Mouse (Mus musculus): ENCODE data around the gene Eipr1. TPM values are rescaled to one million over a fixed set of nuclear protein-coding genes. Genes with fewer than 3 reads are reported as not detected.
A peak's percentile ranks its signal among the peaks of the same experiment; 100 is the strongest.
"Not testable (repeated sequence)": the region's sequence is repeated elsewhere in the genome, so short reads cannot be mapped to it uniquely, and the experiment has no call there.

The Eipr1 gene
- polyA plus RNA-seq, 1 experiment from 2014 or later: 79.2 TPM

GRCm38 (mm10) chr12:28903082-28903481, 151.5 kb downstream of the Eipr1 start:
- ATAC-seq (replicated peaks): no peak
- Histone ChIP-seq H3K4me2 (no peak overlapping the region), H3K9ac (no peak overlapping the region), H3K27me3 (replicated peaks) (no peaks in the 10 kb centered on the region), H3K4me3 (no peak overlapping the region), H3K9me3 (no peaks in the 10 kb centered on the region), H3K36me3 (replicated peaks) (no peaks in the 10 kb centered on the region), H3K4me1 (peaks cover 18% of the 10 kb centered on the region), H3K27ac (peak overlapping the region; percentile 21; the same call in 1 of the 2 replicates)
- WGBS: 90% methylated on average over 4 of the region's 4 CpGs

- H3K36me3 ChIP-seq (replicated peaks): no peaks in the 10 kb centered on the region
- no peaks in the 10 kb centered on the region for H3K27me3 ChIP-seq (replicated peaks)
- H3K9ac ChIP-seq: no peak overlapping the region
- 87% methylated on average over 6 of the region's 6 CpGs for WGBS
- H3K27ac ChIP-seq: no peak overlapping the region
- H3K4me3 ChIP-seq: no peak overlapping the region
- no peaks in the 10 kb centered on the region for H3K9me3 ChIP-seq
- ATAC-seq (replicated peaks): no peak
- no peak overlapping the region for H3K4me2 ChIP-seq
- peaks cover 22% of the 10 kb centered on the region for H3K4me1 ChIP-seq
Observed at GRCm38 (mm10) chr12:28905486-28905885, 153.9 kb downstream of the Eipr1 start.

- peak overlapping the region; percentile 82; the same call in 1 of the 2 replicates for H3K27ac ChIP-seq
- no peak for ATAC-seq (replicated peaks)
- no peak overlapping the region for H3K9ac ChIP-seq
- H3K4me1 ChIP-seq: peaks cover 22% of the 10 kb centered on the region
- no peak overlapping the region for H3K4me2 ChIP-seq
- H3K36me3 ChIP-seq (replicated peaks): no peaks in the 10 kb centered on the region
- H3K9me3 ChIP-seq: no peaks in the 10 kb centered on the region
- H3K27me3 ChIP-seq (replicated peaks): no peaks in the 10 kb centered on the region
- 88% methylated on average over 1 of the region's 1 CpGs for WGBS
- no peak overlapping the region for H3K4me3 ChIP-seq
Observed at GRCm38 (mm10) chr12:28906016-28906415, 154.4 kb downstream of the Eipr1 start.

GRCm38 (mm10) chr12:28906809-28907297, 155.2 kb downstream of the Eipr1 start:
- Histone ChIP-seq H3K9ac (no peak overlapping the region), H3K27me3 (replicated peaks) (no peaks in the 10 kb centered on the region)
- WGBS: 7% methylated on average over 7 of the region's 7 CpGs

GRCm38 (mm10) chr12:28907814-28908213, 156.2 kb downstream of the Eipr1 start:
- no peaks in the 10 kb centered on the region for H3K27me3 ChIP-seq (replicated peaks)
- peak overlapping the region; percentile 82 for H3K27ac ChIP-seq
- H3K4me3 ChIP-seq: no peak overlapping the region
- 22% methylated on average over 9 of the region's 9 CpGs for WGBS
- no peaks in the 10 kb centered on the region for H3K36me3 ChIP-seq (replicated peaks)
- no peaks in the 10 kb centered on the region for H3K9me3 ChIP-seq
- ATAC-seq (replicated peaks): no peak
- H3K9ac ChIP-seq: no peak overlapping the region
- H3K4me1 ChIP-seq: peaks cover 29% of the 10 kb centered on the region
- peak overlapping the region; percentile 13; the same call in 1 of the 2 replicates for H3K4me2 ChIP-seq

More at GRCm38 (mm10) chr12:28906809-28907297, 155.2 kb downstream of the Eipr1 start:
- Histone ChIP-seq H3K4me1 (peaks cover 22% of the 10 kb centered on the region), H3K4me3 (no peak overlapping the region), H3K4me2 (peak overlapping the region; percentile 27), H3K36me3 (replicated peaks) (no peaks in the 10 kb centered on the region), H3K27ac (peak overlapping the region; percentile 82), H3K9me3 (no peaks in the 10 kb centered on the region)
- ATAC-seq (replicated peaks): peak; percentile 61; the same call in 1 of the 2 replicates

- H3K27ac ChIP-seq: 0 out of 2 replicates have a peak overlapping the region, but pooled peaks have one; percentile 39
- ATAC-seq (replicated peaks): no peak
- no peak overlapping the region for H3K9ac ChIP-seq
- WGBS: 63% methylated on average over 5 of the region's 5 CpGs
- H3K4me3 ChIP-seq: no peak overlapping the region
- H3K4me2 ChIP-seq: no peak overlapping the region
- no peaks in the 10 kb centered on the region for H3K9me3 ChIP-seq
- H3K36me3 ChIP-seq (replicated peaks): no peaks in the 10 kb centered on the region
- no peaks in the 10 kb centered on the region for H3K27me3 ChIP-seq (replicated peaks)
- peaks cover 33% of the 10 kb centered on the region for H3K4me1 ChIP-seq
Observed at GRCm38 (mm10) chr12:28909851-28910250, 158.2 kb downstream of the Eipr1 start.

GRCm38 (mm10) chr12:28910568-28910967, 159.0 kb downstream of the Eipr1 start:
- Histone ChIP-seq H3K27ac (no peak overlapping the region), H3K36me3 (replicated peaks) (no peaks in the 10 kb centered on the region), H3K27me3 (replicated peaks) (no peaks in the 10 kb centered on the region), H3K9me3 (no peaks in the 10 kb centered on the region), H3K4me1 (peaks cover 33% of the 10 kb centered on the region), H3K9ac (no peak overlapping the region), H3K4me2 (no peak overlapping the region), H3K4me3 (no peak overlapping the region)
- 63% methylated on average over 8 of the region's 8 CpGs for WGBS
- no peak for ATAC-seq (replicated peaks)

- H3K27ac ChIP-seq: peak overlapping the region; percentile 61
- H3K36me3 ChIP-seq (replicated peaks): no peaks in the 10 kb centered on the region
- no peak overlapping the region for H3K9ac ChIP-seq
- peaks cover 22% of the 10 kb centered on the region for H3K4me1 ChIP-seq
- no peak overlapping the region for H3K4me2 ChIP-seq
- no peak overlapping the region for H3K4me3 ChIP-seq
- ATAC-seq (replicated peaks): peak; percentile 38; the same call in 1 of the 2 replicates
- 55% methylated on average over 18 of the region's 18 CpGs for WGBS
- H3K27me3 ChIP-seq (replicated peaks): no peaks in the 10 kb centered on the region
- H3K9me3 ChIP-seq: no peaks in the 10 kb centered on the region
Observed at GRCm38 (mm10) chr12:28912351-28912936, 160.8 kb downstream of the Eipr1 start.

- H3K27ac ChIP-seq: peak overlapping the region; percentile 61; the same call in 1 of the 2 replicates
- H3K4me2 ChIP-seq: no peak overlapping the region
- peaks cover 15% of the 10 kb centered on the region for H3K4me1 ChIP-seq
- H3K9ac ChIP-seq: no peak overlapping the region
- H3K27me3 ChIP-seq (replicated peaks): no peaks in the 10 kb centered on the region
- no peak overlapping the region for H3K4me3 ChIP-seq
- no peaks in the 10 kb centered on the region for H3K36me3 ChIP-seq (replicated peaks)
- no peak for ATAC-seq (replicated peaks)
- 57% methylated on average over 3 of the region's 3 CpGs for WGBS
- H3K9me3 ChIP-seq: no peaks in the 10 kb centered on the region
Observed at GRCm38 (mm10) chr12:28913099-28913498, 161.5 kb downstream of the Eipr1 start.

GRCm38 (mm10) chr12:28914056-28914455, 162.5 kb downstream of the Eipr1 start:
- not testable (repeated sequence) for H3K9me3 ChIP-seq; H3K4me3 ChIP-seq; H3K4me2 ChIP-seq; H3K9ac ChIP-seq; H3K27ac ChIP-seq; H3K36me3 ChIP-seq (replicated peaks); H3K27me3 ChIP-seq (replicated peaks); ATAC-seq (replicated peaks)
- peaks cover 11% of the 10 kb centered on the region for H3K4me1 ChIP-seq
- 96% methylated on average over 1 of the region's 1 CpGs for WGBS

Other genes starting within 250 kb of the Eipr1 start
- gene Dcdc2c, start 199.4 kb upstream of the Eipr1 start, polyA plus RNA-seq (2015; fragmentation: Nextera tagmentation; extraction: Ambion mirVana): 0.13 and 0.31 TPM in 2 replicates
- 0.20 and 0.23 TPM in 2 replicates for gene Allc, start 169.3 kb upstream of the Eipr1 start, polyA plus RNA-seq (2015; fragmentation: Nextera tagmentation; extraction: Ambion mirVana)
- gene Colec11, start 128.4 kb upstream of the Eipr1 start, polyA plus RNA-seq (2015; fragmentation: Nextera tagmentation; extraction: Ambion mirVana): 1.0 TPM in 2 replicates
- gene Rps7, start 115.8 kb upstream of the Eipr1 start, polyA plus RNA-seq (2015; fragmentation: Nextera tagmentation; extraction: Ambion mirVana): 356 and 383 TPM in 2 replicates
- gene Rnaseh1, start 102.2 kb upstream of the Eipr1 start, polyA plus RNA-seq (2015; fragmentation: Nextera tagmentation; extraction: Ambion mirVana): 24.1 and 27.2 TPM in 2 replicates
- 23.8 and 25.5 TPM in 2 replicates for gene Adi1, start 76.6 kb upstream of the Eipr1 start, polyA plus RNA-seq (2015; fragmentation: Nextera tagmentation; extraction: Ambion mirVana)
- 46.4 and 46.7 TPM in 2 replicates for gene Trappc12, start 1.3 kb upstream of the Eipr1 start, polyA plus RNA-seq (2015; fragmentation: Nextera tagmentation; extraction: Ambion mirVana)

Data from midbrain, embryonic 15.5 days (tissue).